Mouse (Mus musculus): ENCODE data around the gene Ephx3.

The Ephx3 gene

DNA sequence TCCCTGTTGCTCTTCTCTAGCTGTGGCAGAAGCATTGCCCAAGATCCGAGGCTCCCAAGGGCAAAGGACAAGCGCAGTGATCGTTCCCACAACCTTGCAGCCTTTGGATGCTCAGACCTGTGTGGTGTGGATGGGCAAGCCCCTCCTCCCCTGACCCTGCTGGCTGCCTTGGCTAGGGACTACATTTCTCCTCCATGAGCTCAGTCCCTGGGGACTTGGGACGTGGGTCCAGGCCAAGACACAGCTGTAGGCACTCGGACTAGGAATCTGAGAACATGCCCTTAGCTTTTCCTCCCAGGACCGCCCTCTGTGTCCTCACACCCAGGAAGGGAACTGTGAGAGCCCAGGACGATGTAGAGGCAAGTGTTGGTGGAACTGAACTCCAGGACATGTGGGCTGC is 16.2 kb downstream of the Ephx3 start:
- in situ Hi-C loops (cut with MseI, MboI) = no loop called here

DNA sequence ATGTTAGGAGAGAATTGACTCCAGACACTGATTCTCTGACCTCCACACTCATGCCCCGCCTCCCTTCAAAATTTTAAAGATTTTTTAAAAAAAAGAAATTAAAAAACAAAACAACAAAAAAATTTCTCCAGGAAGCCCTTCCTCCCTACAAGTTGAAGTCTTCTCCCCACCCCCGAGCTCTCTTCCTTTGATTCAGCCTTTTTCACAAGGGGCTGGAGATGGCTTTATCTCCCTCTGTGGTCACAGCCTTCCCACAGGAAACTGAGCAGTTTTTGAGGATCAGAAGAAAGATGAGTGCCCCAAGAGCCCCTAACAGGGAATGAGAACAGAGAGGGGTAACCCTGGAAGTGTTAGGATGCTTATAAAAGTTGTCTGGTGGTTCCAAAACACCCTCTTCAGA is 16.9 kb downstream of the Ephx3 start:
- in situ Hi-C loops (cut with MseI, MboI) = no loop called here

DNA sequence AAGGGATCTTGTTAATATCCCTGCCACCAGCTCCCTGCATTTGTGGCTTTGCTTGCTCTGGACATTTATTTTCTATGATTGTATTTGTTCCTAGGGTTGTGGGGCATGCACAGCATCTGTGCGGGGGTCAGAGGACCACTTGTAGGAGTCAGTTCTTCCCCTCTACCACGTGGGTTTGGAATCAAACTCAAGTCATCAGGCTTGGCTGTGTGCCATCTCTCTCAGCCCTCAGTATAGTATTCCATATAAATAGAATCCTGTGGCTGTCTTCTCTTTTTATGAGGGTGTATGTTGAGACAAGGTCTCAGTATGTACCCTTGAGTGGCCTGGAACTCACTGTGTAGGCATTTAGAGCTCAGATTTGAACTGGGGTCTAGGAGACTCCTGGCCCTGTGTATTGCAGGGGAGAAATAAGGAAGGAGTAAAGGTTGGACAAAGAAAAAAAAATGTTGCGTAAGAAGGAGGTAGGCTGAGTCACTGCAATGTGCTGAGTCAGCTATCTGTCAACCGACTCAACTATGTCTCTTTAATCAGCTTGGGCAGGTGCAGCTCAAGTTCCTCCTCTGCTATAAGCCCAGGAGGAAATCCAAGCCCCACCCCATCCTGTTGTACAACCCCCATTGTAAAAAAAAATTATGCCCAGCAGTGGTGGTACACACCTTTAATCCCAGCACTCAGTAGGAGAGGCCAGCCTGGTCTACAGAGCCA is 19.7 kb downstream of the Ephx3 start:
- in situ Hi-C loops (cut with MseI, MboI) = no loop called here

DNA sequence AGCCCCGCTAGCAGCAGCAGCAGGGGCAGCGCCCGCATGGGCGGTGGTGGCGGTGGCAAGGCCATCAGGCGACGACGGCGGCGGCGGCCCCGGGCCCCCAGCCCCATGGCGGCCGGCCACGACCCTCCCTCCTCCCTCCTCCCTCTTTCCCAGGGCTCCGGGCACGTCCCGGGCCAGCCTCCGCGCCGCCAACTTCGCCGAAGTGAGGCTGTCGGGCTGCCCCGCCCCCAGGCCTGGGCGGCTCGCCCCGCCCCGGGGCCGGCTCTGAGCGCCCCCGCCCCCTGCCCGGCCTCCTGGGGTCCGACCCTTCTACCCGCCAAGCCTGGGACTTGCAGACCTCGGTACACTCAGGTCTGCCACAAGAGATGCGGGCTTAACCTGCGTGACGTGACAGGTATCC is 22.7 kb downstream of the Ephx3 start, which contains the start of gene Notch3:
TSS of gene Notch3 (minus strand) at position 166 of the 400 bp plus-strand sequence.
- in situ Hi-C loops (cut with MseI, MboI) = no loop called here

DNA sequence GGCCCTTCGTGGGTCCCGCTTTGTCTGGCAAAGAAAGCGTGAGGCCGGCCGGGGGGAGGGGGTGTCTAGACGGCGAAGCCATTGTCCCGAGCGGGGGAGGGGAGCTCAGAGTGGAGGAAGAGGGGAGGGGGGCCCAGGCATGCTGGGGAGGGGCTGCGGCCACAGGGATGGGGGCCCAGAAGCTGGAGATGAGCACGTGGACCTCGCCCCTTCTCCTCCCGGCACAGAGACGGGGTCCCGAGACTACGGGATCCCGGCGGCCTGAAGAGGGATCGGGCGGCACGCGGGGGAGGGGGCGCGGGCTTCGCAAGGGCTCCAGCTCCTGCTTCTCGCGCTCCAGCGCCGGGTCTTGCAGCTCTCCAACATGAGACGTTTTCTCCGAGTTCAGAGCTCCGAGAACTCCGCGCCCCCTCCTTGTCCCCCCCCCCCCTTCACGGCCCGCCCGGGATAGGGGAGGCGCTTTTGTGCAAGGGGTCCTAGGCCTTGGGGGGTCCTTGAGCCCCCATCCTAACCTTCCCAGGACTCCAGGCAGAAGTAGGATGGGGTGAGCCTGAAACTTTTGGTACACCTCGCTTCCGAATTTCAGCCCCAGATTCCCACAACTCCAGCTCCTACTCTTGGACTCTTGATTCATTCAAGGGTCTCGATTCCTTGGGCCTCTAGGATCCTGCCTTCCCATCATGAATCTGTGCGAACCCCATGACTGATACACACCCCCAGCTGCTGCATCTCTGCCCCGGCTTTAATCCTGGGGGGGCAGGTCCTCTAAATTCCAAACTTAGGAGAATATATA is 23.4 kb downstream of the Ephx3 start:
- in situ Hi-C loops (cut with MseI, MboI) = no loop called here

GRCm38 (mm10) chr17:32165266-32165802 is 24.0 kb downstream of the Ephx3 start:
- in situ Hi-C loops (cut with MseI, MboI) = no loop called here

DNA sequence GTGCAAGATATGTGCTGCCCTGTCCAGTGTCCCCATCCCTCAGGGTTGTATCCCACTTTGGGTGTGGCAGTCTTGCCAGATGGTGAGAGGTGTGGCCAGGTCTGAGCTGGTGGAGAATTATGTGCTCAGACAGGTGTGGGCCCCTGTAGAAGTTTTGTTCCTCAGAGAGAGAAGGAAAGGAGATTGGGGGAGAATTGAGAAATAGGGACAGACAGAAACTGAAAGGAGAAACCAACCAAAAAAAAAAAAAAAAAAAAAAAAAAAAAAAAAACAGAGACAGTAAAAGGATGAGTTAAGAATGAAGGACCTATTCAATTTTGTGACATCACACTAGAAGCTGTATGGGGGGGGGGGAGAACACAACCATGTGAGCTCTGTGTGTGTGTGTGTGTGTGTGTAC is 24.6 kb downstream of the Ephx3 start:
- in situ Hi-C loops (cut with MseI, MboI) = no loop called here

DNA sequence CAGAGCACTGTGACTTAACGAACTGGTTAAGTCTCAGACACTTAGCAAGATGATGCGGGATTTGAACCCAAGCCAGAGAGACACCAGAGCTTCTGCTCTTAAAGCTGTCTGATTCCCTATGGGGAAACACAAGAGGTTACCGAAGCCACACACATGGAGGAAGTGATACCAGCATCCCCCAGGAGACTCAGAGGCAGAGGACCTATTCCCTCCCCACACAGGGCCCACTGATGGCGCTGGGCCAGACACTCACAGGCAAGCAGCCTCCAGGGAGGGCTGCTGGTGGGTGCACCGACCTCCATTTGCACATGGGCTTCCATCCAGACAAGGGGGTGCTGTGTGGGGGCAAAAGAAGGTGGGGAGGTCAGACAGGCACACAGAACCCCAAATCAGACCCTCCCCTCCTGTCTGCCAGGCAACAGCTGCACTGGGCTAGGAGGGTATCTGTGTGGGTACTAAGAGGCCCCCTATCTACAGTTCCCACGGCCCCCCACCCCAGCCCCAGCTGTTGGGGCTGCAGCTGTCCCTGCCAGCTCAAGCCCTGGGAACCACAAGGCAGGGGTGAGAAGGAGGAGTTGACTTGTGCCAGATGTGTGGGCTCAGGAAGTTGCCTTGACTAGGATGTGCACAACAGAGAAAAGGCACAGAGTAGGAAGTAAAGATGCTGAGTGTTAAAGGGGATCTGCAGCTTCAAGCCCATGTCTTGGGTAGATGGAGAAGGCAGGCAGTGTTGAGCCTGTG is 25.3 kb downstream of the Ephx3 start:
- in situ Hi-C loops (cut with MseI, MboI) = no loop called here

GRCm38 (mm10) chr17:32162112-32162850 is 27.1 kb downstream of the Ephx3 start:
- in situ Hi-C loops (cut with MseI, MboI) = no loop called here

DNA sequence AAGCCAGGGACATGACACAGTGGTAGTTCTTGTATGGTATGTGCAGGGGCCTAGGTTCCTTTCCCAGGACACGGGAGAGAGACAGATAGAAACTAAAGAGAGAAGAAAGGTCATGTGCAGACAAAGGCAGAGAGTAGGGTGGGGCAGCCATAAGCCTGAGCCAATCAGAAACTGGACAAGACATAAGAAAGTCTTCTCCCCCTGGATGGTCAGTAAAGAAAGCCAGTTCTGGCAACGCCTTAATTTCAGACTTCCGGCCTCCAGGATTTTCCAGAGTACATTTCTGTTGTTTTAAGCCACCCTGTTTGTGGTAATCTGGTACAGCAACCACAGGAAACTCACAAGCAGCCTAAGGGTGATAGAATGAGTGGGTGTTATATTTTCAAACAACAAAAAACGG is 28.5 kb downstream of the Ephx3 start:
- in situ Hi-C loops (cut with MseI, MboI) = no loop called here

DNA sequence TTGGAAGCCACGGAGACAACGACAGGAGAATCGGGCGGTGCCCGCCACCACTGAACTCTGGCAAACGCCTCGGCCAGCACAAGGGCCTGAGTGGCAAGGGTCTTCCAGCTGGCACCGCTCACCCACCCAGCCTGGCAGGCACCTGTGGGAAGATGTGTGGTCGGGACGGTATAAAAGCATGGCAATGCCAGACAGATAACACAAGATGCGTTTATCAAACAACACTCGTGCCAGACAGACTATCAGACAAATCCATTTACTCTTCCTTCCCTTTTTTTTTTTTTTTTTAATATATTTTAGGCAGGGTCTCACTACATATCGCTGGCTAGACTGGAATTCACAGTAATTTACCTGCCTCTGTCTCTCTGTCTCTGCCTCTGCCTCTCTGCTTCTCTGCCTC is 30.5 kb downstream of the Ephx3 start:
- in situ Hi-C loops (cut with MseI, MboI) = no loop called here

DNA sequence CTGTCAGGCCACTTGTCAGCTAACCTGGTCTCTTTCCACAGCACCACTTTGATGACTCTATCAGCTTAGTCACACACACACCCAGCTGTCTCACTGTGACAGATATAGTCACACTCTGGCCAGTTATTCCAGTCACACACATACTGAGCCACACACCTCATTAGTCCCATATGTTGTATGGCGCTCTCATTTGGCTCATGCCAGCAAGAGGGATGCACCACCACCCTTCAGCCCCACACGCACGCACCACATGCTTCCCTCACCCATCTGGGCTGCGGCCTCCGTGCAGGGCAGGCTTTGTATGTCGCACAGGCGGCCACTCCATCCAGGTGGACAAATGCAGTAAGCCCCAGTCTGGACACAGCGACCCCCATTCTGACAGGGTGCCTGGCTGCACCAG is 42.6 kb downstream of the Ephx3 start:
- in situ Hi-C loops (cut with MseI, MboI) = no loop called here

- in situ Hi-C loops (cut with MseI, MboI) = no loop called here
Observed at GRCm38 (mm10) chr17:32142907-32143854, 46.2 kb downstream of the Ephx3 start.

GRCm38 (mm10) chr17:32142234-32142633 is 47.1 kb downstream of the Ephx3 start:
- in situ Hi-C loops (cut with MseI, MboI) = no loop called here

All from mouse trophoblast stem cell (cell line).